Mouse (Mus musculus) T-helper 2 cell (primary cell): ENCODE results near the gene Irgm1.
"Not testable (repeated sequence)": the region's sequence is repeated elsewhere in the genome, so short reads cannot be mapped to it uniquely, and the experiment has no call there.

Experiments used
- in situ Hi-C: fragments of 300-600 bp; cut with MboI, MseI; formaldehyde crosslinking; loops from one replicate; pipeline ENCODE4 v1.15.1; 2025; ENCODE audit warnings: high pct_unique_total_duplicates

Gene Irgm1

GRCm38 (mm10) chr11:48871201-48871772, at the start of gene Irgm1:
Gene Irgm1 (minus strand): TSS chr11:48871683.
- in situ Hi-C loops: loop anchor here (5.0 to 10.0 kb wide), 3 partner anchors 94 to 396 kb away; no protein-coding TSS in a partner anchor

- in situ Hi-C loops: no loop called here
Observed at GRCm38 (mm10) chr11:48918380-48918779, 46.9 kb upstream of the Irgm1 start.

GRCm38 (mm10) chr11:48913611-48914010, 42.1 kb upstream of the Irgm1 start:
- in situ Hi-C loops: no loop called here

- in situ Hi-C loops: no loop called here
Observed at GRCm38 (mm10) chr11:48908459-48908858, 37.0 kb upstream of the Irgm1 start.

GRCm38 (mm10) chr11:48902021-48902420, 30.5 kb upstream of the Irgm1 start, which contains the start of gene Gm5431:
Gene Gm5431 (minus strand): TSS chr11:48902214.
- in situ Hi-C loops: no loop called here

- in situ Hi-C loops: not testable (repeated sequence)
Observed at GRCm38 (mm10) chr11:48901567-48901930, 30.1 kb upstream of the Irgm1 start.

GRCm38 (mm10) chr11:48900654-48901566, 29.4 kb upstream of the Irgm1 start:
- in situ Hi-C loops: not testable (repeated sequence)

GRCm38 (mm10) chr11:48898812-48899431, 27.4 kb upstream of the Irgm1 start:
- in situ Hi-C loops: no loop called here

- in situ Hi-C loops: loop anchor here (10.0 kb wide), 1 partner anchor 88 kb away; no protein-coding TSS in a partner anchor
Observed at GRCm38 (mm10) chr11:48876680-48877079, 5.2 kb upstream of the Irgm1 start.

- in situ Hi-C loops: loop anchor here (10.0 kb wide), 1 partner anchor 89 kb away; no protein-coding TSS in a partner anchor
Observed at GRCm38 (mm10) chr11:48875343-48875837, 3.9 kb upstream of the Irgm1 start.

GRCm38 (mm10) chr11:48874465-48874864, 3.0 kb upstream of the Irgm1 start:
- in situ Hi-C loops: loop anchor here (5.0 to 10.0 kb wide), 3 partner anchors 90 to 393 kb away; no protein-coding TSS in a partner anchor

- in situ Hi-C loops: loop anchor here (5.0 to 10.0 kb wide), 3 partner anchors 91 to 394 kb away; no protein-coding TSS in a partner anchor
Observed at GRCm38 (mm10) chr11:48873591-48874290, 2.3 kb upstream of the Irgm1 start.

GRCm38 (mm10) chr11:48872695-48873300, 1.3 kb upstream of the Irgm1 start:
- in situ Hi-C loops: loop anchor here (5.0 to 10.0 kb wide), 3 partner anchors 92 to 395 kb away; no protein-coding TSS in a partner anchor

GRCm38 (mm10) chr11:48871817-48872541, 496 bp upstream of the Irgm1 start:
- in situ Hi-C loops: loop anchor here (5.0 to 10.0 kb wide), 3 partner anchors 93 to 395 kb away; no protein-coding TSS in a partner anchor

- in situ Hi-C loops: loop anchor here (5.0 to 10.0 kb wide), 3 partner anchors 94 to 397 kb away; no protein-coding TSS in a partner anchor
Observed at GRCm38 (mm10) chr11:48870781-48871180, 702 bp downstream of the Irgm1 start.

GRCm38 (mm10) chr11:48869380-48870110, 1.9 kb downstream of the Irgm1 start:
- in situ Hi-C loops: loop anchor here (5.0 to 10.0 kb wide), 3 partner anchors 95 to 398 kb away; no protein-coding TSS in a partner anchor

GRCm38 (mm10) chr11:48866481-48866880, 5.0 kb downstream of the Irgm1 start:
- in situ Hi-C loops: no loop called here

GRCm38 (mm10) chr11:48863808-48864207, 7.7 kb downstream of the Irgm1 start:
- in situ Hi-C loops: no loop called here

GRCm38 (mm10) chr11:48862784-48863319, 8.6 kb downstream of the Irgm1 start:
- in situ Hi-C loops: no loop called here
